Mouse (Mus musculus): ENCODE measurements around the gene Abr.

Abr gene

DNA sequence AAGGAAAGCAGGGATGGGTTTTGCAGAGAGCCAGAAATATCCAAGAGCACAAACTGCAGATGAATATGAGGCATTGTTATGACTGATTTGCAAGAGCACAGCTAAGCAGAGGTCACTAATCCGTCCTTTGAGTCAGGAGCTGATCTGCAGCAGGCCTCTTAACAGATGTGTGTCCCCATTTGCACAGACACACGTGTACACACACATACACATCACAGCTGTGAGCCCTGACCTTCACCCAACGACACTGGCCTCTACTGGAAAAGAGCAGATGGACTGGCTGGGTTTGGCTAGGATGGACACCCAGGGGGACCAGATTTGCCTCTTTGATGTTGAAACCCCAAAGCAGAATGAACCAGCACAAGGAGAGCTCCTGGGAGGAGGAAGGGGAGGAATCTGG is 52.7 kb downstream of the Abr start:
- DNase-seq (ENCODE audit: low spot score) = no peak

DNA sequence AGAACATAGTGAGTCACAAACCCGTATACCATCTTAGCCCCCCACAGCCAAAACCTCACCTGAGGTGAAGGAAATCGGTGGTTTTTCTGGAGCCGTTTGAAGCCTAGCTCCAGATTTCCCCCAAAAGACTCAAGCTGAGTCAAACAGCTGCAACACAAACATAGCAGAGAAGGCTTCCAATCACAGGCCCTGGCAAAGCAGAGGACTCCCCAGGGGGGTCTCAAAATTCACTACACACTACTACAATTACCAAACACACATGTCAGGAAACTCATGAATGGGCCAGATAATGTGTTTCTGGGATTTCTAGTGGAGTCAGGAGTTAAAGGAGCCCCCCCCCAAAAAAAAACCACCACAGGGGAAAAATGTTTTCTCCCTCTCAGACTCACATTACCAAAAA is 56.0 kb downstream of the Abr start:
- DNase-seq (ENCODE audit: low spot score) = no peak

GRCm38 (mm10) chr11:76562584-76562983 is 59.5 kb downstream of the Abr start:
- no peak for DNase-seq (ENCODE audit: low spot score)

DNA sequence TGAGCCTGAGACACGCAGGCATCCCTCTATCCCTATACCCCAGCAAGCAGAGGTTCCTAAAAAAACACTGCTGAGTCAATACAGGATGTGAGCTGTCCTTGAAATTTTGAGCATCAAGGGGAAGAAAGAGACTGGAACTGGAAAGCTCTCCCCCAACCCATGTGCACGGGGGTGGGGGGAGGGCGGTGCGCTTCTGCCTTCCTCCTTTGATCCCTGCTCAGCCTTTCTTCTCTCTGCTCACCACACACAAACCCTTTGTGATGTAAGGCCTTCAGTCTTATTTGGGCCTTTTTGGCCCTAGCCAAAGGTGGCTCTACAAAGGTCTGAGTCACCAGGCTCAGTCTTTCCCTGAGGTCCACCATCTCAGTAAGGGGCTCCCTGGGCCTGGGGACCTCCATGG is 59.9 kb downstream of the Abr start:
- no peak for DNase-seq (ENCODE audit: low spot score)

- no peak for DNase-seq (ENCODE audit: low spot score)
Observed at GRCm38 (mm10) chr11:76557837-76558236, 64.3 kb downstream of the Abr start.

GRCm38 (mm10) chr11:76548153-76548721 is 73.9 kb downstream of the Abr start:
- DNase-seq (ENCODE audit: low spot score) = no peak

DNA sequence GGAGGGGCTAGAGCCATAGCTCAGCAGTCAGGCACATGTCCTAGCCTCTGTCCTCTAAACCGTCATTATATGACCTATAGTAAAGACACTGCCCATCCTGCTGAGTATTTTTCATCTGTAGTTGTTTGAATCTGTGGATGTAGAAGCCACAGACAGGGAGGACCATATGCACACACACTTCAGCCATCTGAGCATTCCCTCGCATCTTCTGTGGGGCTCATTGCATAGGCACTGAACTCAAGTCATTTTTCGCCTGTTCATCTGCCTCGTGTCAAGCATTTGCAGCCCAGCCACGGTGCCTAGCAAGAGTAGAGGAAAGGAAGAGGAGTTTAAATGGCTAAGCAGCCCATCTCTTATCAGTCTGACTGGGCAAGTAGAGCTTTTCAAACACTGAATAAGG is 74.7 kb downstream of the Abr start:
- no peak for DNase-seq (ENCODE audit: low spot score)

GRCm38 (mm10) chr11:76546431-76546830 is 75.7 kb downstream of the Abr start:
- no peak for DNase-seq (ENCODE audit: low spot score)

DNA sequence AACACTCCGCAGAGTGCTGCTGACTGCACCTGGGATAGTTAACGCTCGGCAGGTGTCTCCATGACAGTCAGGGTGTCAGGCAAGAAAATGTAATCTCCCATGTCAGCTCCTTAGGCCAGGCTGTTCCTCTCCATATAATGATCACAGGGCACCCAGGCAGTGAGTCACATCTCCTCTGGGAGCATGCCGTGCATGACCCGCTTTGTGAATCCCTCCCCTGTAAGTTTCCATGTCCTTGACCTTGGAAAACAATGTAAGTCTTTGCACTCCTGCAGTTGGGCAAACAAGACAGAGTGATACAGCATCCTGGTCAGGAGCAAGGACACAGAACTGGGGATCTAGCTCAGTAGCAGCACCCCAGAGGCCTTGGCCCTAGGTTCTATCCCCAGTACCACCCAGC is 78.8 kb downstream of the Abr start:
- DNase-seq (ENCODE audit: low spot score) = no peak

- peak; percentile 14 for DNase-seq (ENCODE audit: low spot score)
Observed at GRCm38 (mm10) chr11:76540973-76541372, 81.1 kb downstream of the Abr start.

DNA sequence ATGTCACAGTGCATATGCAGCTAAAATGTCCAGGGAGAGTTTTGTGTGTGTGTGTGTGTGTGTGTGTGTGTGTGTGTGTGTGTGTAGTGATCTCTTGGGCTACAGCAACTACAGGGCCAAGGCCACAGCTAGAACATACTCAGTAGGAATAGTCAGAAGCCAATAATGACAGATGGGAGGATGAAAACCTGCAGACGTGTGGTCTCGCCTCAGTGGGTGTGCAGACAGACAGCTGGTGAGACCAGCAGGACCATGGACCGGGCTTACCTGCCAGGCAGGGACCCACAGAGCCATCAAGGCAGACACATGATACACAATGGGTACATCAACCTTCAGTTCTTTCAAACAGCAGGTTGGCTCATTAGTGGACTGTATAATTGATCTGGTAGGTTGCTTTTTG is 84.7 kb downstream of the Abr start:
- DNase-seq (ENCODE audit: low spot score) = no peak

- DNase-seq (ENCODE audit: low spot score) = no peak
Observed at GRCm38 (mm10) chr11:76536576-76537354, 85.3 kb downstream of the Abr start.

GRCm38 (mm10) chr11:76532001-76532400 is 90.1 kb downstream of the Abr start:
- no peak for DNase-seq (ENCODE audit: low spot score)

DNA sequence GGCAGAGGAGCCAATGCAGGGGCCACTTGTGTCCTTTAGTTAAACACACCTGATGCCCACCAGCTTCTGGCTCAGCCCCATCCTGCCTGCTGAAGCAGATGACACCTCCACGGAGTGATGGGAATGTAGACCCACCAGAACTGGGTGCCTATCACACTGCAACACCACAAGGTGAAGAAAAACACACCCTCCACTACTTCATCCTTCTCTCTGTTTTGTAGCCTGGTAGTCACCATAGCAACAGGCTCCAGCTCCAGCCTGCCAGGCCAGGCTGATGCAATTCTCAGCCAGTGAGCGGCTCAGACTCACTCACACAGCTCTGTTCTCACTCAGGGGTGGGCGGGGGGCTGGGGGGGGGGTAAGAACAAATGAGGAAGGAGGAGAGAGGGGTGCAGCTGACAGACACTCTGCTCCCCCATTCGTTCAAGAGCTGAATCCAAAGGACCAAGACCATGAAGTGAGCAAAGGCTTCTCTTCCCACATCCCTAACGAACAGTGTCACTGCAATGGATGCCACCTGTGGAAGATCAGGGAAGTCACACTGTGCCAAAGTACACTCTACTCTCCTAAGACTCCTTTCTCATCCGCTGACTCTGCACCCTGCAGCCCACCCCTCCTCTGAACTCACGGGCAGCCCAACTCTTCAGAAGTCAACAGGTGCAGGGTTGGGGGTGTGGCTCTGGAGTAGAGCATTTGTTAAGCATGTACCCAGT is 91.0 kb downstream of the Abr start:
- no peak for DNase-seq (ENCODE audit: low spot score)

GRCm38 (mm10) chr11:76530168-76530935 is 91.8 kb downstream of the Abr start:
- DNase-seq (ENCODE audit: low spot score) = no peak

- no peak for DNase-seq (ENCODE audit: low spot score)
Observed at GRCm38 (mm10) chr11:76529352-76530141, 92.6 kb downstream of the Abr start.

DNA sequence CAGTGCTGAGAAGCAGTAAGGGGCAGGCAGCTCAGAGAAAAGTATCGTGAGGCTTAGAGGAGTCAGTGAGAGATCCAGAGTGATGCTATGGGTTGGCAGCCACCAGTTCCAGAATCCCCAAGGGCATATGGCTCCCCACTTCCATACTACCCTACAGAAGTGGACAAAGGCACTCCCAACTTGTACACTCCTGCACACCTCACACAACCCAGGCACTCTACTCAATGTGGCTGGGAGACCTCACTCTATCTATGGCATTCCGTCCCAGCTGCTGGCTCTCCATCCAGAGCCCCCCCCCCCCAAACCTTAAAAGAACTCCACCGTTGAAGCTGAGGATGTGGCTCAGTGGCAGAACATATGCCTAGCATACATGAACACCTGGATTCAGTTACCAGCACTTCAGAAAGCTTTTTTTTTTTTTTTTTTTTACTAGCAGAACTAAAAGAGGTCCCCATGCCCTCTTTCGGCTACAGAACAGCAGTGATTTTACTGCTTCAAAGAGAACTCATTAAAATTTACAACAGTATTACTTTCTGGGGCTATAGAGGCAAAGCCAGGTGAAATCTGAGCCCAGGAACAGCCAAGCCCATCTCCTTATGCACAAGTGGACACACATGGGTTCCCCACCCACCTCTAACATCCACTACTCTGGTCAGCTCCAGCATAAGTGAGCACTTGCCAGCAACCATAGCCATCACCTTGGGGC is 96.3 kb downstream of the Abr start:
- DNase-seq (ENCODE audit: low spot score) = no peak

DNA sequence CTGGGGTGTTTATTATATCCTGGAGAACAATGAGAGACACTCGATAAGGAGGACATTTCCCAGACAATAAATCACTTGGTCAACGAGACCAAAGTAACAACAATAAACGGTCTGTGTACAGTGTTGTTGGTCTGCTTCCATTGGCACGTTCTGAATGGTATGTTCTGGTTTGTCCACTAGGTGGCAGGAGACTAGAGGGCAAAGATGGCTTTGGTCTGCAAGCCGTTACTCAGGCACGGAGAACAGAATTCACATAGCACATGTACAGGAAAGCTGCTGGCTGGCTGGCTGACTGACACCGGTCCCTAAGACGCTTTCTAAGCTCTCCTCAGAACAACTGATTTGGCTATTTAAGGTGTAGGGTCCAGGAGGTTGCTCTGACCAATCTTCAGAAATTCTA is 97.2 kb downstream of the Abr start:
- peak; percentile 9 for DNase-seq (ENCODE audit: low spot score)

DNA sequence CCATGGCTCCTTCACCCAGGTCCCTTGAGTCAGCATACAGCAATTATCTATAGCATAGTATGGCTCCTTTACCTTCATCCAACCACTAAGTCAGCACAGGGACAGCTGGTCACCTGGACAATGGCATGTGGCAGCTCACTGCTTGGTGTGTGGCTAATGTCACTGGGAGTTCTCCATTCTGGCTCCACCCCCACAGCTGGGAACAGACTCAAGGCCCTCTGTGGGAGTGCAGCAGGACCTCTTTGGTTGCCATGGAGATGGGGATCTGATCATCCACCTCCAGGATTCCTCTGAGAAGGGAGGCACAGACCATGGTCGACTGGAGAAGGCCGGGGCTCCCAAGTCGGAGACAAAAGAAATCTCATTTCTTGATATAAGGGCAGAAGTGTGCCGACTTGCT is 98.8 kb downstream of the Abr start:
- no peak for DNase-seq (ENCODE audit: low spot score)

GRCm38 (mm10) chr11:76520889-76521288 is 101.2 kb downstream of the Abr start:
- DNase-seq (ENCODE audit: low spot score) = no peak

- no peak for DNase-seq (ENCODE audit: low spot score)
Observed at GRCm38 (mm10) chr11:76518613-76519012, 103.5 kb downstream of the Abr start.

Measured in spleen, adult 12 weeks (tissue).